Mouse (Mus musculus) liver, embryonic 12.5 days (tissue): ENCODE measurements around the gene Ppp4c. TPM values are rescaled to one million over a fixed set of nuclear protein-coding genes. Genes with fewer than 3 reads are reported as not detected.
A peak's percentile ranks its signal among the peaks of the same experiment; 100 is the strongest.

Source experiments
- ATAC-seq: fragments of 200-750 bp; cut with Nextera tagmentation; 2 replicates; pipeline ENCODE4 v1.8.0; 2017; ENCODE audit warnings: moderate number of reproducible peaks, mild to moderate bottlenecking, moderate library complexity
- H3K27ac ChIP-seq: fragments of 300-500 bp; sonication (generic); 2 replicates; pipeline ENCODE4 v1.5.1; 2016; ENCODE audit warnings: mild to moderate bottlenecking
- H3K27me3 ChIP-seq: fragments of 300-500 bp; sonication (generic); replicated peaks from 2 replicates; pipeline ENCODE4 v1.6.1; 2016; ENCODE audit warnings: mild to moderate bottlenecking, moderate library complexity
- H3K36me3 ChIP-seq: fragments of 300-500 bp; sonication (generic); 2 replicates; pipeline ENCODE4 v1.6.1; 2016; ENCODE audit warnings: mild to moderate bottlenecking, moderate library complexity
- H3K4me1 ChIP-seq: fragments of 300-500 bp; sonication (generic); 2 replicates; pipeline ENCODE4 v1.6.1; 2016
- H3K4me2 ChIP-seq: fragments of 300-500 bp; sonication (generic); 2 replicates; pipeline ENCODE4 v1.6.1; 2016; ENCODE audit warnings: mild to moderate bottlenecking, moderate library complexity
- H3K4me3 ChIP-seq: fragments of 300-500 bp; sonication (generic); 2 replicates; pipeline ENCODE4 v1.5.1; 2016; ENCODE audit warnings: mild to moderate bottlenecking, moderate library complexity
- H3K9ac ChIP-seq: fragments of 300-500 bp; sonication (generic); 2 replicates; pipeline ENCODE4 v1.6.1; 2016; ENCODE audit warnings: mild to moderate bottlenecking, moderate library complexity
- H3K9me3 ChIP-seq: fragments of 300-500 bp; sonication (generic); replicated peaks from 2 replicates; pipeline ENCODE4 v1.6.1; 2016; ENCODE audit warnings: mild to moderate bottlenecking, moderate library complexity
- WGBS: fragments of 180-500 bp; shearing (Covaris S2); methylation state at CpG from one replicate; pipeline ENCODE4 v1.1.7; 2016; ENCODE audit not compliant: insufficient replicate concordance; 5-methylcytosine and 5-hydroxymethylcytosine counted together
- polyA plus RNA-seq: library from polyadenylated mRNA; unstranded; fragments of >200 nt; fragmentation: Nextera tagmentation; extraction: Ambion mirVana; gene quantifications from 2 replicates; pipeline ENCODE4 v1.2.1, GENCODE M21; 2016

The Ppp4c gene
- 191 and 205 TPM in 2 replicates for polyA plus RNA-seq

- Histone ChIP-seq H3K9ac (peak within 1 kb of the TSS; percentile 96), H3K4me3 (peak within 1 kb of the TSS; percentile 93), H3K4me1 (peaks cover 67% of the 10 kb centered on the region), H3K27me3 (no peaks in the 10 kb centered on the region), H3K4me2 (peak within 1 kb of the TSS; percentile 92), H3K9me3 (no peaks in the 10 kb centered on the region), H3K27ac (peak within 1 kb of the TSS; percentile 93), H3K36me3 (peaks cover 71% of the 10 kb centered on the region)
- WGBS = under 1% methylated on average over 81 of the region's 83 CpGs
- ATAC-seq = peak; percentile 91
These were observed at the start of gene Ppp4c for GRCm38 (mm10) chr7:126791851-126792720. Gene Ppp4c (minus strand): TSS chr7:126792496.

GRCm38 (mm10) chr7:126833294-126833693 is 41.0 kb upstream of the Ppp4c start:
- no peak for ATAC-seq
- no peak overlapping the region for H3K9ac ChIP-seq
- WGBS = 71% methylated on average over 1 of the region's 1 CpGs

GRCm38 (mm10) chr7:126832036-126832598 is 39.8 kb upstream of the Ppp4c start:
- 0 out of 2 replicates have a peak overlapping the region, but pooled peaks have one; percentile 17 for H3K9ac ChIP-seq
- H3K4me3 ChIP-seq = peak overlapping the region; percentile 41
- H3K27ac ChIP-seq = no peak overlapping the region
- H3K27me3 ChIP-seq = peaks cover 43% of the 10 kb centered on the region
- 1% methylated on average over 21 of the region's 21 CpGs for WGBS
- peak; percentile 76 for ATAC-seq
- H3K9me3 ChIP-seq = no peaks in the 10 kb centered on the region
- H3K36me3 ChIP-seq = no peaks in the 10 kb centered on the region
- peak overlapping the region; percentile 65 for H3K4me2 ChIP-seq
- H3K4me1 ChIP-seq = peaks cover 6% of the 10 kb centered on the region

More at GRCm38 (mm10) chr7:126833294-126833693, 41.0 kb upstream of the Ppp4c start:
- no peaks in the 10 kb centered on the region for H3K36me3 ChIP-seq
- H3K4me3 ChIP-seq = no peak overlapping the region
- H3K4me2 ChIP-seq = no peak overlapping the region
- H3K9me3 ChIP-seq = no peaks in the 10 kb centered on the region
- H3K27me3 ChIP-seq = peaks cover 35% of the 10 kb centered on the region
- peaks cover 6% of the 10 kb centered on the region for H3K4me1 ChIP-seq
- no peak overlapping the region for H3K27ac ChIP-seq

GRCm38 (mm10) chr7:126831539-126831938 is 39.2 kb upstream of the Ppp4c start, which contains the start of gene 4930451I11Rik:
Gene 4930451I11Rik (minus strand): TSS chr7:126831639.
- Histone ChIP-seq H3K4me3 (peak within 1 kb of the TSS; percentile 41), H3K4me1 (peaks cover 6% of the 10 kb centered on the region), H3K9ac (0 out of 2 replicates have a peak within 1 kb of the TSS, but pooled peaks have one; percentile 17), H3K27me3 (peaks cover 47% of the 10 kb centered on the region), H3K27ac (no peak within 1 kb of the TSS), H3K36me3 (no peaks in the 10 kb centered on the region), H3K9me3 (no peaks in the 10 kb centered on the region), H3K4me2 (peak within 1 kb of the TSS; percentile 65)
- 47% methylated on average over 5 of the region's 5 CpGs for WGBS
- no peak for ATAC-seq

- H3K27ac ChIP-seq = no peak overlapping the region
- H3K9ac ChIP-seq = no peak overlapping the region
- H3K4me1 ChIP-seq = peaks cover 7% of the 10 kb centered on the region; the same call in 1 of the 2 replicates
- no peaks in the 10 kb centered on the region for H3K36me3 ChIP-seq
- H3K4me2 ChIP-seq = no peak overlapping the region
- H3K4me3 ChIP-seq = no peak overlapping the region
- ATAC-seq = no peak
- 44% methylated on average over 5 of the region's 5 CpGs for WGBS
- H3K27me3 ChIP-seq = peaks cover 85% of the 10 kb centered on the region
- no peaks in the 10 kb centered on the region for H3K9me3 ChIP-seq
These were observed 33.7 kb upstream of the Ppp4c start for GRCm38 (mm10) chr7:126825952-126826351.

- no peak overlapping the region for H3K9ac ChIP-seq
- H3K4me1 ChIP-seq = peaks cover 7% of the 10 kb centered on the region; the same call in 1 of the 2 replicates
- peaks cover 83% of the 10 kb centered on the region for H3K27me3 ChIP-seq
- H3K4me2 ChIP-seq = no peak overlapping the region
- H3K27ac ChIP-seq = no peak overlapping the region
- no peaks in the 10 kb centered on the region for H3K9me3 ChIP-seq
- ATAC-seq = no peak
- H3K4me3 ChIP-seq = no peak overlapping the region
- 20% methylated on average over 8 of the region's 8 CpGs for WGBS
- H3K36me3 ChIP-seq = no peaks in the 10 kb centered on the region
These were observed 33.1 kb upstream of the Ppp4c start for GRCm38 (mm10) chr7:126825403-126825802.

GRCm38 (mm10) chr7:126823940-126824339 is 31.6 kb upstream of the Ppp4c start:
- peaks cover 68% of the 10 kb centered on the region for H3K27me3 ChIP-seq
- 18% methylated on average over 10 of the region's 10 CpGs for WGBS
- ATAC-seq = no peak

GRCm38 (mm10) chr7:126823202-126823711 is 31.0 kb upstream of the Ppp4c start:
- no peak overlapping the region for H3K9ac ChIP-seq
- peaks cover 61% of the 10 kb centered on the region for H3K27me3 ChIP-seq
- H3K9me3 ChIP-seq = no peaks in the 10 kb centered on the region
- 0 out of 2 replicates have a peak, but pooled peaks have one; percentile 14 for ATAC-seq
- peak overlapping the region; percentile 43 for H3K4me2 ChIP-seq
- H3K36me3 ChIP-seq = no peaks in the 10 kb centered on the region
- 2% methylated on average over 18 of the region's 19 CpGs for WGBS
- peaks cover 7% of the 10 kb centered on the region; the same call in 1 of the 2 replicates for H3K4me1 ChIP-seq
- no peak overlapping the region for H3K27ac ChIP-seq
- no peak overlapping the region for H3K4me3 ChIP-seq

More at GRCm38 (mm10) chr7:126823940-126824339, 31.6 kb upstream of the Ppp4c start:
- Histone ChIP-seq H3K36me3 (no peaks in the 10 kb centered on the region), H3K4me1 (peaks cover 7% of the 10 kb centered on the region; the same call in 1 of the 2 replicates), H3K4me2 (no peak overlapping the region), H3K27ac (no peak overlapping the region), H3K9ac (no peak overlapping the region), H3K9me3 (no peaks in the 10 kb centered on the region), H3K4me3 (no peak overlapping the region)

GRCm38 (mm10) chr7:126822741-126823140 is 30.4 kb upstream of the Ppp4c start:
- peaks cover 7% of the 10 kb centered on the region; the same call in 1 of the 2 replicates for H3K4me1 ChIP-seq
- peaks cover 61% of the 10 kb centered on the region for H3K27me3 ChIP-seq
- no peaks in the 10 kb centered on the region for H3K9me3 ChIP-seq
- no peak overlapping the region for H3K4me3 ChIP-seq
- H3K36me3 ChIP-seq = no peaks in the 10 kb centered on the region
- H3K9ac ChIP-seq = no peak overlapping the region
- ATAC-seq = no peak
- WGBS = 23% methylated on average over 9 of the region's 9 CpGs
- no peak overlapping the region for H3K27ac ChIP-seq
- H3K4me2 ChIP-seq = no peak overlapping the region

GRCm38 (mm10) chr7:126821835-126822511 is 29.7 kb upstream of the Ppp4c start:
- 19% methylated on average over 7 of the region's 7 CpGs for WGBS
- H3K4me3 ChIP-seq = no peak overlapping the region
- H3K27ac ChIP-seq = no peak overlapping the region
- no peak overlapping the region for H3K9ac ChIP-seq
- no peaks in the 10 kb centered on the region for H3K9me3 ChIP-seq
- H3K36me3 ChIP-seq = no peaks in the 10 kb centered on the region
- H3K4me1 ChIP-seq = peaks cover 7% of the 10 kb centered on the region; the same call in 1 of the 2 replicates
- H3K27me3 ChIP-seq = peaks cover 58% of the 10 kb centered on the region
- no peak overlapping the region for H3K4me2 ChIP-seq
- ATAC-seq = peak; percentile 35; the same call in 1 of the 2 replicates

GRCm38 (mm10) chr7:126818818-126819217 is 26.5 kb upstream of the Ppp4c start:
- H3K4me2 ChIP-seq = no peak overlapping the region
- ATAC-seq = no peak

More at GRCm38 (mm10) chr7:126818818-126819217, 26.5 kb upstream of the Ppp4c start:
- Histone ChIP-seq H3K4me1 (peaks cover 7% of the 10 kb centered on the region; the same call in 1 of the 2 replicates), H3K9me3 (no peaks in the 10 kb centered on the region), H3K9ac (no peak overlapping the region), H3K27ac (no peak overlapping the region), H3K4me3 (no peak overlapping the region), H3K27me3 (peaks cover 33% of the 10 kb centered on the region), H3K36me3 (no peaks in the 10 kb centered on the region)
- whole genome bisulfite sequencing = 6% methylated on average over 1 of the region's 1 CpGs
